Mouse (Mus musculus): Measurements from ENCODE around the gene Robo4. TPM values are rescaled to one million over a fixed set of nuclear protein-coding genes. Genes with fewer than 3 reads are reported as not detected.

Robo4 gene
- total RNA-seq, 2 experiments from 2014 or later, result 16.7 to 23.6 TPM

- no peak for DNase-seq
- intact Hi-C loops (cut with DNase I; ENCODE audit: low total_unique reads), result no loop called here
Observed at GRCm38 (mm10) chr9:37393482-37394131, 8.1 kb upstream of the Robo4 start.

GRCm38 (mm10) chr9:37400585-37400984 is 1.1 kb upstream of the Robo4 start:
- DNase-seq, result no peak
- intact Hi-C loops (cut with DNase I; ENCODE audit: low total_unique reads), result no loop called here

GRCm38 (mm10) chr9:37402501-37402900 is 804 bp downstream of the Robo4 start:
- DNase-seq, result no peak
- intact Hi-C loops (cut with DNase I; ENCODE audit: low total_unique reads), result no loop called here

GRCm38 (mm10) chr9:37403011-37403410 is 1.3 kb downstream of the Robo4 start:
- intact Hi-C loops (cut with DNase I; ENCODE audit: low total_unique reads), result no loop called here

GRCm38 (mm10) chr9:37406372-37406771 is 4.7 kb downstream of the Robo4 start:
- DNase-seq, result no peak
- intact Hi-C loops (cut with DNase I; ENCODE audit: low total_unique reads), result no loop called here

More at GRCm38 (mm10) chr9:37403011-37403410, 1.3 kb downstream of the Robo4 start:
- no peak for DNase-seq

GRCm38 (mm10) chr9:37407850-37408502 is 6.3 kb downstream of the Robo4 start:
- intact Hi-C loops (cut with DNase I; ENCODE audit: low total_unique reads), result no loop called here
- no peak for DNase-seq

GRCm38 (mm10) chr9:37409698-37410445 is 8.2 kb downstream of the Robo4 start:
- no peak for DNase-seq
- intact Hi-C loops (cut with DNase I; ENCODE audit: low total_unique reads), result no loop called here

- DNase-seq, result no peak
- intact Hi-C loops (cut with DNase I; ENCODE audit: low total_unique reads), result no loop called here
Observed at GRCm38 (mm10) chr9:37412989-37413388, 11.3 kb downstream of the Robo4 start.

GRCm38 (mm10) chr9:37414666-37415065 is 13.0 kb downstream of the Robo4 start:
- no peak for DNase-seq
- intact Hi-C loops (cut with DNase I; ENCODE audit: low total_unique reads), result no loop called here

GRCm38 (mm10) chr9:37418791-37419190 is 17.1 kb downstream of the Robo4 start:
- DNase-seq, result no peak
- intact Hi-C loops (cut with DNase I; ENCODE audit: low total_unique reads), result no loop called here

- intact Hi-C loops (cut with DNase I; ENCODE audit: low total_unique reads), result no loop called here
Observed at GRCm38 (mm10) chr9:37420676-37421075, 19.0 kb downstream of the Robo4 start.

GRCm38 (mm10) chr9:37421239-37421638 is 19.5 kb downstream of the Robo4 start:
- no peak for DNase-seq

More at GRCm38 (mm10) chr9:37420676-37421075, 19.0 kb downstream of the Robo4 start:
- peak; percentile 79 for DNase-seq

GRCm38 (mm10) chr9:37429326-37429725 is 27.6 kb downstream of the Robo4 start:
- intact Hi-C loops (cut with DNase I; ENCODE audit: low total_unique reads), result loop anchor here (2.0 kb wide), 1 partner anchor 27 kb away; no protein-coding TSS in a partner anchor

More at GRCm38 (mm10) chr9:37421239-37421638, 19.5 kb downstream of the Robo4 start:
- intact Hi-C loops (cut with DNase I; ENCODE audit: low total_unique reads), result no loop called here

GRCm38 (mm10) chr9:37430582-37430981 is 28.9 kb downstream of the Robo4 start:
- DNase-seq, result peak; percentile 88
- intact Hi-C loops (cut with DNase I; ENCODE audit: low total_unique reads), result loop anchor here (5.0 kb wide), 1 partner anchor 202 kb away; no protein-coding TSS in a partner anchor

More at GRCm38 (mm10) chr9:37429326-37429725, 27.6 kb downstream of the Robo4 start:
- DNase-seq, result no peak

GRCm38 (mm10) chr9:37432026-37432666 is 30.4 kb downstream of the Robo4 start:
- intact Hi-C loops (cut with DNase I; ENCODE audit: low total_unique reads), result loop anchor here (5.0 kb wide), 1 partner anchor 200 kb away; no protein-coding TSS in a partner anchor
- peak; percentile 61 for DNase-seq

GRCm38 (mm10) chr9:37432720-37433421 is 31.2 kb downstream of the Robo4 start, which contains the start of gene Robo3:
Gene Robo3 (minus strand): TSS chr9:37433246.
- DNase-seq, result no peak
- intact Hi-C loops (cut with DNase I; ENCODE audit: low total_unique reads), result loop anchor here (5.0 kb wide), 1 partner anchor 199 kb away; no protein-coding TSS in a partner anchor

GRCm38 (mm10) chr9:37433823-37434560 is 32.3 kb downstream of the Robo4 start:
- no peak for DNase-seq
- intact Hi-C loops (cut with DNase I; ENCODE audit: low total_unique reads), result loop anchor here (5.0 kb wide), 1 partner anchor 198 kb away; no protein-coding TSS in a partner anchor

- intact Hi-C loops (cut with DNase I; ENCODE audit: low total_unique reads), result loop anchor here (5.0 kb wide), 1 partner anchor 197 kb away; no protein-coding TSS in a partner anchor
- no peak for DNase-seq
Observed at GRCm38 (mm10) chr9:37434932-37435331, 33.2 kb downstream of the Robo4 start.

Data from gastrocnemius, postnatal 14 days (tissue).